Mouse (Mus musculus): ENCODE measurements around the gene Hs6st3.

- TF ChIP-seq CTCF (conservative IDR thresholded peaks at IDR 0.05; ENCODE audit: low read length) (no peak), POU5F1 (IDR thresholded peaks at IDR 0.05; ENCODE audit: borderline replicate concordance, low read length) (no peak)
Measured at GRCm38 (mm10) chr14:119289668-119290067, 151.5 kb downstream of the Hs6st3 start.
